Mouse (Mus musculus) hindbrain, embryonic 12.5 days (tissue): ENCODE data around the gene Lyl1. TPM values are rescaled to one million over a fixed set of nuclear protein-coding genes. Genes with fewer than 3 reads are reported as not detected.
A peak's percentile ranks its signal among the peaks of the same experiment; 100 is the strongest.

Experiments
- ATAC-seq: fragments of 200-750 bp; cut with Nextera tagmentation; 2 replicates; pipeline ENCODE4 v1.8.0; 2017; ENCODE audit warnings: moderate TSS enrichment; ENCODE audit not compliant: low FRiP score
- H3K27ac ChIP-seq: fragments of 300-500 bp; sonication (generic); 2 replicates; pipeline ENCODE4 v1.5.1; 2016; ENCODE audit warnings: mild to moderate bottlenecking
- H3K27me3 ChIP-seq: fragments of 300-500 bp; sonication (generic); 2 replicates; pipeline ENCODE4 v1.6.1; 2016; ENCODE audit warnings: mild to moderate bottlenecking
- H3K36me3 ChIP-seq: fragments of 300-500 bp; sonication (generic); 2 replicates; pipeline ENCODE4 v1.6.1; 2016; ENCODE audit warnings: mild to moderate bottlenecking
- H3K4me1 ChIP-seq: fragments of 300-500 bp; sonication (generic); 2 replicates; pipeline ENCODE4 v1.6.1; 2016
- H3K4me2 ChIP-seq: fragments of 300-500 bp; sonication (generic); replicated peaks from 2 replicates; pipeline ENCODE4 v1.6.1; 2016; ENCODE audit warnings: mild to moderate bottlenecking
- H3K4me3 ChIP-seq: fragments of 300-500 bp; sonication (generic); 2 replicates; pipeline ENCODE4 v1.5.1; 2016; ENCODE audit warnings: mild to moderate bottlenecking
- H3K9ac ChIP-seq: fragments of 300-500 bp; sonication (generic); 2 replicates; pipeline ENCODE4 v1.6.1; 2016; ENCODE audit warnings: mild to moderate bottlenecking, moderate library complexity
- H3K9me3 ChIP-seq: fragments of 300-500 bp; sonication (generic); replicated peaks from 2 replicates; pipeline ENCODE4 v1.6.1; 2016; ENCODE audit warnings: mild to moderate bottlenecking
- WGBS: fragments of 180-500 bp; shearing (Covaris S2); methylation state at CpG from one replicate; pipeline ENCODE4 v1.1.7; 2016; 5-methylcytosine and 5-hydroxymethylcytosine counted together
- polyA plus RNA-seq: library from polyadenylated mRNA; unstranded; fragments of >200 nt; fragmentation: Nextera tagmentation; extraction: Ambion mirVana; gene quantifications from 2 replicates; pipeline ENCODE4 v1.2.1, GENCODE M21; 2016

The Lyl1 gene
- polyA plus RNA-seq, 1 experiment from 2014 or later = 4.6 TPM

GRCm38 (mm10) chr8:84731371-84732177 is 30.3 kb downstream of the Lyl1 start:
- WGBS = 62% methylated on average over 11 of the region's 11 CpGs
- 0 out of 2 replicates have a peak overlapping the region, but pooled peaks have one; percentile 20 for H3K9ac ChIP-seq
- peak overlapping the region; percentile 87 for H3K27ac ChIP-seq
- no peaks in the 10 kb centered on the region for H3K36me3 ChIP-seq
- no peak for ATAC-seq
- peaks cover 49% of the 10 kb centered on the region for H3K27me3 ChIP-seq
- H3K4me3 ChIP-seq = no peak overlapping the region
- H3K9me3 ChIP-seq = no peaks in the 10 kb centered on the region
- peaks cover 51% of the 10 kb centered on the region for H3K4me1 ChIP-seq
- no peak overlapping the region for H3K4me2 ChIP-seq

DNA sequence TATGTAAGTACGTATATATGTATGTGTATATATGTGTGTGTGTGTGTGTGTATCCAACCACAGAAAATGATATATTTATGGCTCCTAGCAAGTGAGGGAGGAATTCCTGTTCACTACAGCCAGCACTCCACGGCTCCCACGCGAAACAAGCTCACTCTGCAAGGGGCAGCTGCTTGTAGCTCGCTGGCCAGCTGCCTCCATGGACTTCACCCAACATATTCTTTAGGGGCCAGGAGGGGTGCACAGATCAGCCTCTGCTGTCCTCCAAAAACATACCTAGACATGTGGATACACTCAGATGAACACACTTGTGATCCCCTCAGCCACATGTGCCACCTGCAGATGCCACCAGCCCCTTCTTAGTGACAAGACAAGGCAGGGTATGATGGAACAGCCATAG is 31.3 kb downstream of the Lyl1 start:
- Histone ChIP-seq H3K9ac (no peak overlapping the region), H3K36me3 (no peaks in the 10 kb centered on the region), H3K9me3 (no peaks in the 10 kb centered on the region), H3K4me1 (peaks cover 51% of the 10 kb centered on the region), H3K4me2 (no peak overlapping the region), H3K27me3 (peaks cover 57% of the 10 kb centered on the region), H3K4me3 (no peak overlapping the region), H3K27ac (peak overlapping the region; percentile 87; the same call in 1 of the 2 replicates)
- no peak for ATAC-seq
- WGBS = 66% methylated on average over 5 of the region's 5 CpGs

DNA sequence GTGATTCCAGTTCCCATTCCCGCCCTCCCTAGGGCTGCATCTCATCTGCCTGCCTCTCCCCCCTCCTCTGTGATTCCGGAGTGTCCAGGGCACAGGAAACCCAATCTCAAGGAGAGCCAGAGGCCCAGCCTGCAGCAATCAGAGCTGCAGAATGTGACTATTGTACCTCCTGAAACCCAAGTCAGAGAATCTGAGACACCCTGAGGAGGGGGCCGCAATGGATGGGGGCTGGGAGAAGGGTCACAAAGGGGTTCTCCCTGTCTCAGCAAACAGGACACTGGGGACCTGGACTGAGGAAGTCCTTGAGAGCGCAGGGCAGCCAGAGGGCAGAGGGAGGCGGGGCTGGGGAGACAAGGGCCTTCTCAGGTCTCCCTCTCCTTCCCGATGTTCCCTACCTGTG is 31.7 kb downstream of the Lyl1 start:
- no peak for ATAC-seq
- peak overlapping the region; percentile 87 for H3K27ac ChIP-seq
- H3K4me2 ChIP-seq = no peak overlapping the region
- no peaks in the 10 kb centered on the region for H3K36me3 ChIP-seq
- H3K4me3 ChIP-seq = no peak overlapping the region
- WGBS = 54% methylated on average over 6 of the region's 6 CpGs
- no peak overlapping the region for H3K9ac ChIP-seq
- peaks cover 54% of the 10 kb centered on the region for H3K4me1 ChIP-seq
- H3K9me3 ChIP-seq = no peaks in the 10 kb centered on the region
- peaks cover 62% of the 10 kb centered on the region for H3K27me3 ChIP-seq

GRCm38 (mm10) chr8:84733959-84734358 is 32.7 kb downstream of the Lyl1 start:
- peak overlapping the region; percentile 87; the same call in 1 of the 2 replicates for H3K27ac ChIP-seq
- H3K9ac ChIP-seq = no peak overlapping the region
- WGBS = 84% methylated on average over 6 of the region's 6 CpGs

GRCm38 (mm10) chr8:84734680-84735079 is 33.4 kb downstream of the Lyl1 start:
- H3K9me3 ChIP-seq = no peaks in the 10 kb centered on the region
- no peak overlapping the region for H3K4me2 ChIP-seq
- WGBS = 87% methylated on average over 2 of the region's 2 CpGs
- no peak overlapping the region for H3K9ac ChIP-seq
- no peak overlapping the region for H3K27ac ChIP-seq
- peaks cover 62% of the 10 kb centered on the region for H3K4me1 ChIP-seq
- no peak overlapping the region for H3K4me3 ChIP-seq
- no peaks in the 10 kb centered on the region for H3K36me3 ChIP-seq
- ATAC-seq = no peak
- H3K27me3 ChIP-seq = peaks cover 79% of the 10 kb centered on the region

More at GRCm38 (mm10) chr8:84733959-84734358, 32.7 kb downstream of the Lyl1 start:
- Histone ChIP-seq H3K36me3 (no peaks in the 10 kb centered on the region), H3K4me2 (no peak overlapping the region), H3K9me3 (no peaks in the 10 kb centered on the region), H3K4me3 (no peak overlapping the region), H3K27me3 (peaks cover 71% of the 10 kb centered on the region), H3K4me1 (peaks cover 55% of the 10 kb centered on the region)
- no peak for ATAC-seq

DNA sequence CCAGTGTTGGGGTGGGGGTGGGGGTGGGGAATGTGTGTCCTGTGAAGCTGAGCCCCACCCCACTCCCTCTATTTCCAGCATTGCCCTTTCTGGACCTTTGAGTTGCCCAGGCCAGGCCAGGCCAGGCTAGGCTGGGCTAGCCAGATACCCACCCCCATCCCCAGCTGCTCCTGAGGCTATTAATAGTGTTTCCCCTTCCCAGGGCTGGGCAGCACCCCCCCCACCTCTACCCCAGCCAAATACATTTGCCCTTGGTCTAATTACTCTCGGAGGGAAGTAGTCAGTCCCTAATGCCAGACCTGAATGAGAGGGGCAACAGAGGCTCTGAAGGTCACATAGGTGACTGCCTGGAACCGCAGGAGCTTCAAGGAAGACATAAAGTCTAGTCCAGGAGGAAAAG is 34.3 kb downstream of the Lyl1 start:
- ATAC-seq = no peak
- 50% methylated on average over 2 of the region's 2 CpGs for WGBS
- peaks cover 65% of the 10 kb centered on the region for H3K4me1 ChIP-seq
- no peak overlapping the region for H3K27ac ChIP-seq
- H3K9ac ChIP-seq = no peak overlapping the region
- no peak overlapping the region for H3K4me2 ChIP-seq
- no peaks in the 10 kb centered on the region for H3K36me3 ChIP-seq
- no peak overlapping the region for H3K4me3 ChIP-seq
- H3K27me3 ChIP-seq = peaks cover 88% of the 10 kb centered on the region
- no peaks in the 10 kb centered on the region for H3K9me3 ChIP-seq

DNA sequence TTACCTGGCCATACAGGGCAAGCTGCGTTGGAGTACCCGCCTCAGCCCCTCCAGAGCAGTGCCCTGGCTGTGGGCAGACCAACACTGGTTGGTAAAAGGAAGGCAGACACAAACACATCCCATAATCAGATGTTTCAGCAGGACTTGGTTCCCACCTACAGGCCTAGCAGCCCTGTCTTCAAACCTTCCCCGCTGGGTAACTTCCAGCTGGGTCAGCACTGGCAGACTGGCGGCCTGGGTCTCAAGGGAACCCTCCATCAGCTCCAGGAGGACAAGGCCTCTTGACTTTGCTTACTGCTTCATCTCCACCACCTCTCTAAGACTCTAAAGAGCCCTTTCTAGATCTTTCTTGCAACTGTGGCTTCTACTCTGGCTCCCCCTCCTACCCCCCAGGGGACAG is 35.3 kb downstream of the Lyl1 start:
- Histone ChIP-seq H3K36me3 (no peaks in the 10 kb centered on the region), H3K9ac (no peak overlapping the region), H3K4me2 (no peak overlapping the region), H3K27ac (no peak overlapping the region), H3K4me3 (no peak overlapping the region), H3K4me1 (peaks cover 65% of the 10 kb centered on the region), H3K9me3 (no peaks in the 10 kb centered on the region), H3K27me3 (peaks cover 97% of the 10 kb centered on the region)
- WGBS = 73% methylated on average over 4 of the region's 4 CpGs
- ATAC-seq = no peak

DNA sequence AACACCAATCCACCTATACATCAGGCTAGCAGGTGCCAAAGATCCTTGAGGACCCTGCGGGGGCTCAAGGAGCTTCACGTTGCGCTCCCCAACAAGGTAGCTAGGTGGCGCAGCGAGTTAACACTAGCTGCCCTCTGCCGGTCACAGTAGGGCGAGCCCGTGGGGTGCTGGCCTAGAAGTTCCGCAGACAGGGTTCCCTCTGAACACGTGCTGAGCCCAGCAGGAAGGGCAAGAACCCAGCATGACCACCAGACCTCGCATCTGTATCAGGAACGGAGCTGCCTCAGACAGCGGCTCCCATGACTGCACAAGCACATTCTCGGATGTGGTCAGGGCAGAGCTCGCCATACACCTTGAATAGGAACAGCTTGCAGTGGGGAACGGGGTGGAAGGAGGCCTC is 36.4 kb downstream of the Lyl1 start:
- 1% methylated on average over 16 of the region's 16 CpGs for WGBS
- Histone ChIP-seq H3K4me2 (peak overlapping the region; percentile 33), H3K27ac (0 out of 2 replicates have a peak overlapping the region, but pooled peaks have one; percentile 25), H3K9ac (0 out of 2 replicates have a peak overlapping the region, but pooled peaks have one; percentile 19), H3K9me3 (no peaks in the 10 kb centered on the region), H3K36me3 (no peaks in the 10 kb centered on the region), H3K4me1 (peaks cover 64% of the 10 kb centered on the region), H3K27me3 (peaks cover 99% of the 10 kb centered on the region), H3K4me3 (0 out of 2 replicates have a peak overlapping the region, but pooled peaks have one; percentile 9)
- peak; percentile 21; the same call in 1 of the 2 replicates for ATAC-seq

GRCm38 (mm10) chr8:84738266-84738665 is 37.0 kb downstream of the Lyl1 start:
- H3K27me3 ChIP-seq = peaks cover 99% of the 10 kb centered on the region
- H3K36me3 ChIP-seq = no peaks in the 10 kb centered on the region
- no peak for ATAC-seq
- H3K27ac ChIP-seq = peak overlapping the region; percentile 25; the same call in 1 of the 2 replicates
- peaks cover 64% of the 10 kb centered on the region for H3K4me1 ChIP-seq
- peak overlapping the region; percentile 20; the same call in 1 of the 2 replicates for H3K9ac ChIP-seq
- H3K4me3 ChIP-seq = no peak overlapping the region
- H3K9me3 ChIP-seq = no peaks in the 10 kb centered on the region
- H3K4me2 ChIP-seq = no peak overlapping the region
- WGBS = 1% methylated on average over 10 of the region's 10 CpGs

GRCm38 (mm10) chr8:84738715-84739400 is 37.6 kb downstream of the Lyl1 start:
- Histone ChIP-seq H3K9ac (peak overlapping the region; percentile 20; the same call in 1 of the 2 replicates), H3K4me2 (no peak overlapping the region), H3K36me3 (no peaks in the 10 kb centered on the region), H3K27me3 (peaks cover 99% of the 10 kb centered on the region), H3K4me1 (peaks cover 65% of the 10 kb centered on the region), H3K27ac (peak overlapping the region; percentile 48), H3K9me3 (no peaks in the 10 kb centered on the region), H3K4me3 (no peak overlapping the region)
- ATAC-seq = no peak
- 28% methylated on average over 10 of the region's 10 CpGs for WGBS

DNA sequence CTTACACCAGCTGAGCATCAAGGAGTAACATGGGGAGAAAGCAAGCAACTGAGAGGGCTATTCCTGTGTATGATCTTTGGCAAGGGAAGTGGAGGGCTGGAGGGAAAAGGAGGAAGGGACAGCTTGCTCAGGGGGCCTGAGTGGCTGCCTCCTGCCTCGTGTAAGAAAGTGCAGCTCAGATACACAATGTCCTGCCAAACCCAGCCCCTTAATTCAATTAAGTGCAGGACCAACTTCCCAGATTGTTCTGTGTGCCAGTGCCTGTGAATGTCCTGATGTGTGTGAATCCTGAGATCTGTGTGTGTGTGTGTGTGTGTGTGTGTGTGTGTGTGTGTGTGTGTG is 38.1 kb downstream of the Lyl1 start:
- Histone ChIP-seq H3K4me1 (peaks cover 70% of the 10 kb centered on the region), H3K9ac (no peak overlapping the region; the same call in 1 of the 2 replicates), H3K4me2 (no peak overlapping the region), H3K27ac (peak overlapping the region; percentile 48; the same call in 1 of the 2 replicates), H3K36me3 (no peaks in the 10 kb centered on the region), H3K9me3 (no peaks in the 10 kb centered on the region), H3K4me3 (no peak overlapping the region), H3K27me3 (peaks cover 99% of the 10 kb centered on the region)
- no peak for ATAC-seq
- 5% methylated on average over 1 of the region's 1 CpGs for WGBS
